ENCODE assay signal across 8 mouse cellular contexts in genomic region chr10:81571501-81571876, GRCm38 (mm10). TPM values are rescaled to one million over a fixed set of nuclear protein-coding genes. Genes with fewer than 3 reads are reported as not detected.
DNase-seq lines count a peak whose midpoint lies in the region; ATAC-seq and TF ChIP-seq lines count a peak whose summit lies in the region.

No protein-coding gene starts in this region.

- no peaks in the 10 kb centered on the region for H3K9me3 ChIP-seq in G1E (replicated peaks)
- no peaks in the 10 kb centered on the region for H3K9me3 ChIP-seq in forebrain, embryonic 16.5 days (ENCODE audit: control insufficient read depth, low read length)
- H3K9me3 ChIP-seq in lung, embryonic 14.5 days (ENCODE audit: low read depth, low read length): no peaks in the 10 kb centered on the region

- WGBS in forebrain, embryonic 16.5 days: under 1% methylated on average over 18 of the region's 18 CpGs
- WGBS in lung, embryonic 14.5 days: under 1% methylated on average over 18 of the region's 18 CpGs
- WGBS in olfactory bulb, adult 2 months: under 1% methylated on average over 18 of the region's 18 CpGs
- under 1% methylated on average over 18 of the region's 18 CpGs for WGBS in thymus, adult 2 months

- intact Hi-C loops in heart, postnatal 36 days (cut with DNase I): loop anchor here (2.0 kb wide), 1 partner anchor 33 kb away; no protein-coding TSS in a partner anchor

- H3K9ac ChIP-seq in forebrain, embryonic 16.5 days (replicated peaks; ENCODE audit: low read depth, low read length): no peak overlapping the region; the same call in 1 of the 2 replicates
- H3K9ac ChIP-seq in lung, embryonic 14.5 days: peak overlapping the region; percentile 33; the same call in 1 of the 2 replicates

- peak; percentile 96 for ATAC-seq in G1E (ENCODE audit: extremely low read depth, insufficient number of reproducible peaks, low FRiP score, poor library complexity, severe bottlenecking)
- peak; percentile 95 for ATAC-seq in forebrain, embryonic 16.5 days
- ATAC-seq in lung, embryonic 14.5 days (ENCODE audit: insufficient read depth): peak; percentile 90

- H3K4me2 ChIP-seq in forebrain, embryonic 16.5 days (ENCODE audit: low read length): peak overlapping the region; percentile 82
- H3K4me2 ChIP-seq in lung, embryonic 14.5 days: peak overlapping the region; percentile 76

- no peak for TF ChIP-seq POLR2A in olfactory bulb, adult 2 months (IDR thresholded peaks at IDR 0.05; ENCODE audit: insufficient read depth, low read depth, low read length)
- TF ChIP-seq POLR2A in thymus, adult 2 months (IDR thresholded peaks at IDR 0.05; ENCODE audit: control insufficient read depth, extremely low read depth, insufficient read depth, low read length, poor library complexity): no peak

- peak overlapping the region; percentile 82 for H3K27ac ChIP-seq in forebrain, embryonic 16.5 days (ENCODE audit: low read length)
- peak overlapping the region; percentile 93 for H3K27ac ChIP-seq in layer of hippocampus, adult 2 months
- H3K27ac ChIP-seq in lung, embryonic 14.5 days (ENCODE audit: low read depth): peak overlapping the region; percentile 95
- peak overlapping the region; percentile 27; the same call in 1 of the 2 replicates for H3K27ac ChIP-seq in olfactory bulb, adult 2 months (ENCODE audit: insufficient read depth, low read depth, low read length)
- H3K27ac ChIP-seq in thymus, adult 2 months (ENCODE audit: control insufficient read depth, insufficient read depth, low read length): peak overlapping the region; percentile 34; the same call in 1 of the 2 replicates

- H3K4me1 ChIP-seq in G1E (ENCODE audit: insufficient read depth, low read depth, low read length): peaks cover 85% of the 10 kb centered on the region
- peaks cover 50% of the 10 kb centered on the region for H3K4me1 ChIP-seq in forebrain, embryonic 16.5 days (replicated peaks; ENCODE audit: control insufficient read depth, insufficient read depth, low read length)
- peaks cover 65% of the 10 kb centered on the region for H3K4me1 ChIP-seq in lung, embryonic 14.5 days (ENCODE audit: insufficient read depth)
- peaks cover 59% of the 10 kb centered on the region for H3K4me1 ChIP-seq in olfactory bulb, adult 2 months (ENCODE audit: control insufficient read depth, insufficient read depth, low read length)
- peaks cover 81% of the 10 kb centered on the region for H3K4me1 ChIP-seq in thymus, adult 2 months (replicated peaks; ENCODE audit: control insufficient read depth, insufficient read depth, low read length)

- TF ChIP-seq CTCF in G1E (IDR thresholded peaks at IDR 0.05; ENCODE audit: low read depth, low read length): no peak
- TF ChIP-seq CTCF in layer of hippocampus, adult 2 months (conservative IDR thresholded peaks at IDR 0.05): no peak
- TF ChIP-seq CTCF in lung, embryonic 14.5 days (IDR thresholded peaks at IDR 0.05; ENCODE audit: low read depth): no peak
- 0 out of 2 replicates have a peak, but pooled peaks have one; percentile 8 for TF ChIP-seq CTCF in olfactory bulb, adult 2 months (IDR thresholded peaks at IDR 0.05; ENCODE audit: insufficient read depth, low read depth, low read length)
- TF ChIP-seq CTCF in thymus, adult 2 months (IDR thresholded peaks at IDR 0.05; ENCODE audit: borderline replicate concordance, control insufficient read depth, extremely low read depth, insufficient read depth, low read length, poor library complexity): 0 out of 2 replicates have a peak, but pooled peaks have one; percentile 37

- peak overlapping the region; percentile 72 for H3K4me3 ChIP-seq in G1E (ENCODE audit: low read depth, low read length)
- H3K4me3 ChIP-seq in forebrain, embryonic 16.5 days (replicated peaks; ENCODE audit: low read length): peak overlapping the region; percentile 49
- peak overlapping the region; percentile 71 for H3K4me3 ChIP-seq in layer of hippocampus, adult 2 months
- H3K4me3 ChIP-seq in lung, embryonic 14.5 days (ENCODE audit: low read depth, low read length): peak overlapping the region; percentile 40
- peak overlapping the region; percentile 53 for H3K4me3 ChIP-seq in olfactory bulb, adult 2 months (ENCODE audit: insufficient read depth, low read depth, low read length)
- peak overlapping the region; percentile 49 for H3K4me3 ChIP-seq in thymus, adult 2 months (ENCODE audit: control insufficient read depth, insufficient read depth, low read length)

- peak; percentile 100 for DNase-seq in G1E (ENCODE audit: low spot score)
- DNase-seq in cerebellum, adult 18-20 months: peak; percentile 97 to 100
- DNase-seq in heart, postnatal 36 days: peak; percentile 96
- peak; percentile 99 to 100 for DNase-seq in layer of hippocampus, adult 2 months (ENCODE audit: low spot score in 2 of 2)
- peak; percentile 100 for DNase-seq in lung, embryonic 14.5 days
- peak; percentile 97 for DNase-seq in thymus, adult 2 months

- peaks cover 50% of the 10 kb centered on the region for H3K27me3 ChIP-seq in G1E (ENCODE audit: insufficient read depth, low read length)
- H3K27me3 ChIP-seq in forebrain, embryonic 16.5 days (replicated peaks; ENCODE audit: control insufficient read depth, insufficient read depth, low read length): peaks cover 39% of the 10 kb centered on the region
- H3K27me3 ChIP-seq in lung, embryonic 14.5 days (ENCODE audit: insufficient read depth, low read length): peaks cover 13% of the 10 kb centered on the region; the same call in 1 of the 2 replicates
- H3K27me3 ChIP-seq in thymus, adult 2 months (ENCODE audit: control insufficient read depth, insufficient read depth, low read length): no peaks in the 10 kb centered on the region

- peaks cover 13% of the 10 kb centered on the region for H3K36me3 ChIP-seq in G1E (replicated peaks)
- no peaks in the 10 kb centered on the region for H3K36me3 ChIP-seq in forebrain, embryonic 16.5 days (ENCODE audit: control insufficient read depth, insufficient read depth)
- peaks cover 8% of the 10 kb centered on the region for H3K36me3 ChIP-seq in lung, embryonic 14.5 days (ENCODE audit: insufficient read depth)
- peaks cover under 1% of the 10 kb centered on the region; the same call in 1 of the 2 replicates for H3K36me3 ChIP-seq in thymus, adult 2 months (ENCODE audit: control insufficient read depth, insufficient read depth, low read length)

RNA-seq across cellular contexts. Expression of gene Tle2, which starts 2.9 kb away (rescaled TPM):
- total RNA-seq in G1E (2014; fragmentation: Nextera tagmentation) (0.45 and 1.8 TPM in 2 replicates), G1E (2017) (1.5 and 2.5 TPM in 2 replicates)
- polyA plus RNA-seq in G1E (2012): 3.3 and 3.6 TPM in 2 replicates
- polyA plus RNA-seq in forebrain, embryonic 16.5 days (2015; fragmentation: Nextera tagmentation; extraction: Ambion mirVana): 27.1 and 32.6 TPM in 2 replicates
- 10 to 100 TPM in 1 of 2 experiments, 1 to 10 TPM in 1; 7.5 to 11.5 TPM for total RNA-seq in heart, postnatal 36 days (2021)
- total RNA-seq in layer of hippocampus, adult 2 months (2021): 10 to 100 TPM; 34.0 to 46.8 TPM
- polyA plus RNA-seq in lung, embryonic 14.5 days (2014; fragmentation: Nextera tagmentation; extraction: Ambion mirVana): 27.5 and 32.5 TPM in 2 replicates
- not detected in 2 replicates for polyA plus RNA-seq in olfactory bulb, adult 2 months (2012; ENCODE audit: insufficient read depth, insufficient read length, low replicate concordance, missing spikeins)
- polyA plus RNA-seq in thymus, adult 2 months (2012; rRNA removed): 100 and 115 TPM in 2 replicates

RNA-seq across cellular contexts. Expression of gene Aes, which starts 12.2 kb away (rescaled TPM):
- total RNA-seq in G1E (2014; fragmentation: Nextera tagmentation) (396 and 400 TPM in 2 replicates), G1E (2017) (182 and 238 TPM in 2 replicates)
- 1,535 and 1,925 TPM in 2 replicates for polyA plus RNA-seq in G1E (2012)
- polyA plus RNA-seq in forebrain, embryonic 16.5 days (2015; fragmentation: Nextera tagmentation; extraction: Ambion mirVana): 632 and 683 TPM in 2 replicates
- total RNA-seq in heart, postnatal 36 days (2021): 1,000 to 10,000 TPM in 1 of 2 experiments, 100 to 1,000 TPM in 1; 977 to 1,076 TPM
- 100 to 1,000 TPM; 702 to 736 TPM for total RNA-seq in layer of hippocampus, adult 2 months (2021)
- 360 and 404 TPM in 2 replicates for polyA plus RNA-seq in lung, embryonic 14.5 days (2014; fragmentation: Nextera tagmentation; extraction: Ambion mirVana)
- 1,500 TPM in 1 of 2 replicates, not detected in the other for polyA plus RNA-seq in olfactory bulb, adult 2 months (2012; ENCODE audit: insufficient read depth, insufficient read length, low replicate concordance, missing spikeins)
- polyA plus RNA-seq in thymus, adult 2 months (2012; rRNA removed): 3,110 and 3,125 TPM in 2 replicates

RNA-seq across cellular contexts. Expression of gene Gna11, which starts 26.5 kb away (rescaled TPM):
- total RNA-seq in G1E (2014; fragmentation: Nextera tagmentation): 6.4 and 6.5 TPM in 2 replicates
- 8.4 and 9.7 TPM in 2 replicates for total RNA-seq in G1E (2017)
- polyA plus RNA-seq in G1E (2012): 13.0 and 14.0 TPM in 2 replicates
- 106 and 112 TPM in 2 replicates for polyA plus RNA-seq in forebrain, embryonic 16.5 days (2015; fragmentation: Nextera tagmentation; extraction: Ambion mirVana)
- 10 to 100 TPM; 50.7 to 51.7 TPM for total RNA-seq in heart, postnatal 36 days (2021)
- total RNA-seq in layer of hippocampus, adult 2 months (2021): 100 to 1,000 TPM; 118 to 123 TPM
- 81.2 and 88.2 TPM in 2 replicates for polyA plus RNA-seq in lung, embryonic 14.5 days (2014; fragmentation: Nextera tagmentation; extraction: Ambion mirVana)
- polyA plus RNA-seq in olfactory bulb, adult 2 months (2012; ENCODE audit: insufficient read depth, insufficient read length, low replicate concordance, missing spikeins): not detected in 2 replicates
- 73.1 and 81.0 TPM in 2 replicates for polyA plus RNA-seq in thymus, adult 2 months (2012; rRNA removed)

RNA-seq across cellular contexts. Expression of gene Tle6, which starts 29.4 kb away (rescaled TPM):
- 42.7 and 44.3 TPM in 2 replicates for total RNA-seq in G1E (2014; fragmentation: Nextera tagmentation)
- total RNA-seq in G1E (2017): 17.5 and 21.5 TPM in 2 replicates
- polyA plus RNA-seq in G1E (2012): 28.8 and 49.5 TPM in 2 replicates
- 3.5 and 3.7 TPM in 2 replicates for polyA plus RNA-seq in forebrain, embryonic 16.5 days (2015; fragmentation: Nextera tagmentation; extraction: Ambion mirVana)
- 1 to 10 TPM; 7.5 to 8.5 TPM for total RNA-seq in heart, postnatal 36 days (2021)
- total RNA-seq in layer of hippocampus, adult 2 months (2021): 1 to 10 TPM; 4.1 to 5.0 TPM
- polyA plus RNA-seq in lung, embryonic 14.5 days (2014; fragmentation: Nextera tagmentation; extraction: Ambion mirVana): 24.1 and 25.2 TPM in 2 replicates
- polyA plus RNA-seq in olfactory bulb, adult 2 months (2012; ENCODE audit: insufficient read depth, insufficient read length, low replicate concordance, missing spikeins): not detected in 2 replicates
- polyA plus RNA-seq in thymus, adult 2 months (2012; rRNA removed): 22.5 and 28.8 TPM in 2 replicates

RNA-seq across cellular contexts. Expression of gene BC025920, which starts 34.6 kb away (rescaled TPM):
- total RNA-seq in G1E (2014; fragmentation: Nextera tagmentation): 6.7 and 6.8 TPM in 2 replicates
- total RNA-seq in G1E (2017): 3.3 and 4.3 TPM in 2 replicates
- 0.40 and 0.50 TPM in 2 replicates for polyA plus RNA-seq in G1E (2012)
- 2.7 and 3.4 TPM in 2 replicates for polyA plus RNA-seq in forebrain, embryonic 16.5 days (2015; fragmentation: Nextera tagmentation; extraction: Ambion mirVana)
- total RNA-seq in heart, postnatal 36 days (2021): 1 to 10 TPM; 2.6 to 2.7 TPM
- 1 to 10 TPM; 4.2 to 5.0 TPM for total RNA-seq in layer of hippocampus, adult 2 months (2021)
- polyA plus RNA-seq in lung, embryonic 14.5 days (2014; fragmentation: Nextera tagmentation; extraction: Ambion mirVana): 0.58 and 0.61 TPM in 2 replicates
- polyA plus RNA-seq in olfactory bulb, adult 2 months (2012; ENCODE audit: insufficient read depth, insufficient read length, low replicate concordance, missing spikeins): not detected in 2 replicates
- polyA plus RNA-seq in thymus, adult 2 months (2012; rRNA removed): 2.8 and 3.3 TPM in 2 replicates

Comparison
In these comparisons a context has a peak if more than half of its experiments do, and no peak if none do; other contexts are left out.
1. Peak in every context shown above with its lines: DNase-seq, ATAC-seq, H3K4me3 ChIP-seq and H3K27ac ChIP-seq.
2. CTCF ChIP-seq: peak in olfactory bulb, adult 2 months (single experiment) and thymus, adult 2 months (single experiment); none in G1E (single experiment), layer of hippocampus, adult 2 months (single experiment) and lung, embryonic 14.5 days (single experiment).
3. H3K27ac ChIP-seq: peak in every context shown above with its lines; median percentile 95 in lung, embryonic 14.5 days; 93 in layer of hippocampus, adult 2 months; 82 in forebrain, embryonic 16.5 days; 34 in thymus, adult 2 months; 27 in olfactory bulb, adult 2 months.